Mouse (Mus musculus): ENCODE measurements around the gene Zfp821. TPM values are rescaled to one million over a fixed set of nuclear protein-coding genes. Genes with fewer than 3 reads are reported as not detected.

Zfp821 gene
- total and polyA plus RNA-seq, 3 experiments: 3.4 to 5.2 (median 5.1) TPM

- Histone ChIP-seq H3K9ac (ENCODE audit: insufficient read depth, low read depth) (peak overlapping the region; percentile 28; the same call in 1 of the 2 replicates), H3K27ac (ENCODE audit: insufficient read depth, low read depth) (peak overlapping the region; percentile 92; the same call in 1 of the 2 replicates), H3K79me2 (replicated peaks; ENCODE audit: control insufficient read depth, extremely low read depth, insufficient read depth, poor library complexity, severe bottlenecking) (peaks cover 24% of the 10 kb centered on the region), H3K36me3 (replicated peaks in 1 of 2; ENCODE audit: control insufficient read depth in 1 of 2, insufficient read depth in 1 of 2, low read length in 1 of 2) (peaks cover 16 to 22% of the 10 kb centered on the region in 2 experiments), H3K4me3 (replicated peaks in 1 of 3; ENCODE audit: low read depth in 2 of 3, low read length in 2 of 3, poor library complexity in 1 of 3) (peak overlapping the region in 2 of 3 experiments; percentile 55 to 98), H3K4me1 (ENCODE audit: control insufficient read depth in 1 of 2, insufficient read depth in 2 of 2) (peaks cover 0 to 25% of the 10 kb centered on the region in 2 experiments; a peak in 3 of 4 replicates), H3K4me2 (ENCODE audit: insufficient read depth, low read depth, poor library complexity, severe bottlenecking) (peak overlapping the region; percentile 50), H3K27me3 (replicated peaks) (no peaks in the 10 kb centered on the region), H3K9me3 (replicated peaks; ENCODE audit: low read length) (no peaks in the 10 kb centered on the region)
- dilution Hi-C loops (cut with MboI; ENCODE audit: extremely low pct_ligation_motif_present, extremely low pct_unique_long_range_greater_than_20kb, low sequenced_read_pairs): no loop called here
- no peak for TF ChIP-seq HCFC1 (IDR thresholded peaks at IDR 0.05; ENCODE audit: low read depth, low read length)
- TF ChIP-seq ZNF384 (IDR thresholded peaks at IDR 0.05; ENCODE audit: low read depth, low read length): peak; percentile 71
- in situ Hi-C loops (cut with MboI; ENCODE audit: low pct_ligation_motif_present, low pct_unique_long_range_greater_than_20kb, low sequenced_read_pairs): no loop called here
- DNase-seq (ENCODE audit: extremely low read depth): no peak
Observed at GRCm38 (mm10) chr8:109738049-109738380, 32.7 kb downstream of the Zfp821 start.

GRCm38 (mm10) chr8:109747468-109748199 lies 42.3 kb downstream of the Zfp821 start:
- Histone ChIP-seq H3K79me2 (replicated peaks; ENCODE audit: control insufficient read depth, extremely low read depth, insufficient read depth, poor library complexity, severe bottlenecking) (no peaks in the 10 kb centered on the region), H3K9me3 (replicated peaks; ENCODE audit: low read length) (no peaks in the 10 kb centered on the region), H3K4me2 (ENCODE audit: insufficient read depth, low read depth, poor library complexity, severe bottlenecking) (no peak overlapping the region), H3K27ac (ENCODE audit: insufficient read depth, low read depth) (no peak overlapping the region), H3K36me3 (replicated peaks in 1 of 2; ENCODE audit: control insufficient read depth in 1 of 2, insufficient read depth in 1 of 2, low read length in 1 of 2) (peaks cover 2 to 3% of the 10 kb centered on the region in 2 experiments), H3K4me1 (ENCODE audit: control insufficient read depth in 1 of 2, insufficient read depth in 2 of 2) (peaks cover 6 to 33% of the 10 kb centered on the region in 2 experiments), H3K4me3 (replicated peaks in 1 of 3; ENCODE audit: low read depth in 2 of 3, low read length in 2 of 3, poor library complexity in 1 of 3) (no peak overlapping the region), H3K27me3 (replicated peaks) (no peaks in the 10 kb centered on the region), H3K9ac (ENCODE audit: insufficient read depth, low read depth) (no peak overlapping the region)
- no peak for TF ChIP-seq CHD2 (IDR thresholded peaks at IDR 0.05; ENCODE audit: low read length)
- no peak for TF ChIP-seq MAZ (IDR thresholded peaks at IDR 0.05; ENCODE audit: low read depth, low read length)
- TF ChIP-seq EP300 (IDR thresholded peaks at IDR 0.05; ENCODE audit: low read length): no peak
- no peak for TF ChIP-seq ZNF384 (IDR thresholded peaks at IDR 0.05; ENCODE audit: low read depth, low read length)
- no peak for TF ChIP-seq USF1 (IDR thresholded peaks at IDR 0.05; ENCODE audit: low read depth, low read length)
- no peak for TF ChIP-seq NELFE (IDR thresholded peaks at IDR 0.05; ENCODE audit: low read depth, low read length)
- 0 out of 2 replicates have a peak, but pooled peaks have one; percentile 30 for TF ChIP-seq BHLHE40 (IDR thresholded peaks at IDR 0.05; ENCODE audit: low read depth, low read length)
- peak; percentile 20 for TF ChIP-seq POLR2AphosphoS2 (IDR thresholded peaks at IDR 0.05; ENCODE audit: low read depth, low read length)
- TF ChIP-seq NRF1 (IDR thresholded peaks at IDR 0.05; ENCODE audit: low read depth, low read length): peak; percentile 67
- no peak for TF ChIP-seq IRF4 (IDR thresholded peaks at IDR 0.05; ENCODE audit: low read depth, low read length)
- TF ChIP-seq ZC3H11A (IDR thresholded peaks at IDR 0.05; ENCODE audit: low read depth, low read length): no peak
- TF ChIP-seq ZMIZ1 (IDR thresholded peaks at IDR 0.05; ENCODE audit: low read depth, low read length): 0 out of 2 replicates have a peak, but pooled peaks have one; percentile 7
- TF ChIP-seq POLR2A (IDR thresholded peaks at IDR 0.05; ENCODE audit: low read depth, low read length): no peak; the same call in 1 of the 2 replicates
- in situ Hi-C loops (cut with MboI; ENCODE audit: low pct_ligation_motif_present, low pct_unique_long_range_greater_than_20kb, low sequenced_read_pairs): no loop called here
- DNase-seq (ENCODE audit: extremely low read depth): no peak
- dilution Hi-C loops (cut with MboI; ENCODE audit: extremely low pct_ligation_motif_present, extremely low pct_unique_long_range_greater_than_20kb, low sequenced_read_pairs): no loop called here

Measured in CH12.LX (cell line).